Mouse (Mus musculus) CD8-positive naive resting alpha-beta T cell, adult 2 months (primary cell): Measurements from ENCODE around the gene Arnt2.

Source experiments
- DNase-seq, 2 experiments: peaks; one replicate each; pipeline ENCODE4 v3.0.0; 2022; ENCODE audit warnings: low read depth in 2 of 2, low spot score in 2 of 2

The Arnt2 gene

DNA sequence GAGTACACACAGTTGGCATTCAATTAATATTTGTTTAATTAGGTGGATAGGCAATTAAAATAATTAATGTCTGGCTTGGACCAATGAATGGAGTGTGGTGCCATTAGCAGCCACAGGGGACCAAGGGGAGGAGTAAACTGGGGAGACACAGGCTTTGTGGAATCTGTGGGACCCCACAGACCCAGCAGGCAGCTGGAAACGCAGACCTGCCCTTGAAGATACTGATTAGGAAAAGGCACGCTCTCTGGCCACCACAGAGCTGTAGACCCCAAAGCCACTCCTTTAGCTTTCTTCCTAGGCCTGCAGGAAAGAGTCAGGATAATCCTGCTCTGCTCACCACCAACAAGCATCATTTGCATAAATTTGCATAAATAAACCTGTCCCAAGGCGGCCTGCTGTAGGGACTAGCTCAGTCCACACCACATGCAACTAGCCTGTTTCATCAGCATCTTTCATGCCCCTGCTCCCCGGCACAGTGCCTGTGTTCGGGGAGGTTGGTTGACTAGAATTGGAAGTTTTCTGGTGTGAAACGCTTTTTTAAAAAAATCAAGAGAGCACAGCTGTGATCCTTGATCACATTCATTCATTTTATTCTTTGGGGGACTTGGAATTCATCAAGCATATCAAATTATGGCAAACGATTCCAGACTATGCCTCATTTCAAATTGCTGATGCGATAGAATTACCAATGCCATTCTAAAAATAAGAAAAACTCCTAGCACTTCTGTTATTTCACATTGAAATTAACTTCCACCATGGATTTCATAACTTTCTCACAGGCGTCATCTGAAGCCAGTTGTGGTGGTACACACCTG lies 8.1 kb downstream of the Arnt2 start:
- no peak for DNase-seq

GRCm38 (mm10) chr7:84397320-84397719 lies 12.7 kb downstream of the Arnt2 start:
- DNase-seq = no peak

DNA sequence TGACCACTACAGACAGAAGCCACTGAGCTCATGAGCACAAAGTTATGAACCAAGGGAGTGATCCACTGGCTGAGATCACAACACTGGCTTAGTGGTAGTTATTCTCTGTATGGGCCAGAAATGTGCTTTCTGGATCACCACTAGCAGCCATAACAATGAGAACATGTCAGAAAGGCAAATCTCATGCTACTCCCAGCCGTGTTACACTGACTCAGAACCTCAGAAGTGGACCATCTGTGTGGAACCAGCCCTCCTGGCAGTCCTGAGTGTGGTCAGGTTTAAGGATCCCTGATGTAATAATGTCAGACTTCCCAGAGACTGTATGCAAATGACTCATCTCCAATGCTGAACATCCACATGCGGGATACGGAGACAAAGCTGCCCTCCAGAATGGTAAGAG lies 13.4 kb downstream of the Arnt2 start:
- no peak for DNase-seq

DNA sequence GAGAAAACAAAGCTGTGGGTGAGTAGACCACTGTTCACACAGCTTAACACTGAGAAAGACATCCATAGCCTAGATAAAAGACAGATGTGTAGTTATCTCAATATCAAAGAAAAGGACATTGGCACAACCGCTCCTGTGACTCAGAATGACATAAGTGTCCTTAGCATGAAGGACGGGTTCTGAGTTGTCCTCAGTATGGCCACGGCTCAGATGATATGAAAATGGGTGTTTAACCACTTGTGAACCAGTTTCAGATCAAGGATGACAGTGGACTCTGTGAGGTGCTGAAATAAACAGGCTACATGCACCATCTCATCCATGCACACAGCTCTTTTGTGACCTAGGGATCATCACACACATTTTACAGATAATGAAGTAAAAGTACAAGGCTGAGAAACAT lies 22.1 kb downstream of the Arnt2 start:
- DNase-seq = no peak

- no peak for DNase-seq
Measured at GRCm38 (mm10) chr7:84386472-84386871, 23.5 kb downstream of the Arnt2 start.

DNA sequence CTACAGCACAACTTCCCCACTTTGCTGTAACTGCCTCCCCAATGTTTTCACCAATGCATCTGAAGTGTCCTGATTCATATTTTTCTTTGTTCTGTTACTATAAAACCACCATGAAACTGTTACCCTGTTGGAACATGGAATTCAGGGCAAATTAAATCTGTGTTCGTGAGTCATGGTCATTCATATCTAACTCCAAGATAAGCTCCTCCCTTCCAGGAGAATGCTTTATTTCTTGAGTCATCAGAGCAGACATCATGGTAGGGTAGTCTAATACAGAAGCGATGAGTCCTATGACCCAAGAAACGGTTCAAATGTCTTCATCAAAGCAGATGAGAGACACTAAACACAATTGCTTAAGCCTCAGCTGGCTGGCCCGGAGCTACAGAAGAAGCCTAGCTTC lies 25.2 kb downstream of the Arnt2 start:
- no peak for DNase-seq

DNA sequence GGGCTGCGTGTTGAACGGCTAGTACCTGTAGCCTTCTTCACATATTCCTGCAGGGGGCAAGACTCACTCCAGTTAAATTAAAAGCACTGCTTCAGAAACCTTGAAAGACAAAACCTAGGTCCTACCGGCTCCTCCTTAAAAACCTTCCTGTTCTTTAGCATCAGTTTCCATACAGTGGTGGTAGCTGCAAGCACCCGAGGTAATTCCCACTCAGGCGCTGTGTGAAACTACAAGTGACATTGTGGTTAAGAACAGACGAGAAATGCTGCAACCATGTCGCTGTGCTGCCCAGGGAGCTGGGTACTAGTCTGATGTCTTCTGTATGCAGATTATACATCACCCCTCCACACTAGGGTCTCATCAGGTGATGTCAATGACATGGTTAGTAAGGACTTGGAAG lies 25.9 kb downstream of the Arnt2 start:
- no peak for DNase-seq

DNA sequence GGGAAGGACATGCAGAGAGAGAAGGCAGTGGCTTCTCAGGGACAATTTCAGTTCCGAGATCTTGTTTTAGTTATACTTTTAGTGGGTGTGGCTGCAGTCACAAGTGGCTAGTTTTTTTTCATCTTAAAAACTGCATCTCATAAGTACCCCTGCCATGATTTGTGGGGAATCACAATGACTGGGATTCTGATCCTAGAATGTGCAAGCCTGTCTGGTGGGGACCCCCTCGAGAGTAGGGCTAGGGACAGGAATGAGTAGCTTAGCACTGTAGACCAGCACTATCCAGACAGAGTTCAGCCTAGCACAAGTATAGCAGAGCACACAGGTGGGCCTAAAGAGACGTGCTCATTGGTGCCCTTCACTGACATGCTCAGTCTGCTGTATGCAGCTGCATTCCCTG lies 27.6 kb downstream of the Arnt2 start:
- no peak for DNase-seq

- DNase-seq = no peak
Measured at GRCm38 (mm10) chr7:84380810-84381209, 29.2 kb downstream of the Arnt2 start.

- DNase-seq = no peak
Measured at GRCm38 (mm10) chr7:84377330-84377729, 32.6 kb downstream of the Arnt2 start.

DNA sequence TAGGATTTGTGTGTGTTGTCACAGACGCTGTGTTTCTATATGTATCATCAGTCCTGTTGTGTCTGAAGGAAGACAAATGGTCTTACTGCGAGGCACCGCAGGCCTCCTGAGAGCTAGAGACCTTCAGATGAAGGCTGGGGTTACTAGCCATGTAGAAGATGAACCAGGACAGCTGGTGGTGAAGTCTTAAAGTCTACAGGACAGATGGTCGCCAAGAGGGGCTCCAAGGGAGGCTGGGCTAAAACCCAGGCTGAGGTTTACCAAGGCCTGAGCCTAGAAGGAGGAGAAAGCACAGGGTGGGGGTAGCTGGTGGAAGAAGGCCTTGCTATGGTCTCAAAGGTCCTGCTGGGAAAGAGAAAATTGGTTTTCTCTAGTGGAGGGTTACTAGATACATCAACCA lies 36.3 kb downstream of the Arnt2 start:
- DNase-seq = no peak

DNA sequence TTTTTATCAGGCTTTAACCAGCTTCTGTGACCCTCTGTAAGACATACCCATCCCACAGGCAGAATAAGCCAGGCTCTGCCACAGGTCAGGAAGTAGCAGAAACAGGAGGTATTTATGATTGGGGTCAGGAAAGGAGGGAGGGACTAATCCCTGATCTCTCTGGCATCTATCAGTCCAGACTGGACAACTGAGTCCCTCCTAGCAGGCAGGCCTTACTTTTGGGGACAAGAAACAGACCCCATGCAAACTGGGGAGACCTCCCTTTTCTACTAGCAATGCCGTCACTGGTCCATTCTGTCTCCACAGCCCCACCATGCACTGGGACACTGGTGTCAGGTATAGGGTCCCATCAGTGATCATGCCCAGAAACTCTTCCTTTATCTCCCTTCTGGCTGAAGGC lies 37.1 kb downstream of the Arnt2 start:
- DNase-seq = no peak

DNA sequence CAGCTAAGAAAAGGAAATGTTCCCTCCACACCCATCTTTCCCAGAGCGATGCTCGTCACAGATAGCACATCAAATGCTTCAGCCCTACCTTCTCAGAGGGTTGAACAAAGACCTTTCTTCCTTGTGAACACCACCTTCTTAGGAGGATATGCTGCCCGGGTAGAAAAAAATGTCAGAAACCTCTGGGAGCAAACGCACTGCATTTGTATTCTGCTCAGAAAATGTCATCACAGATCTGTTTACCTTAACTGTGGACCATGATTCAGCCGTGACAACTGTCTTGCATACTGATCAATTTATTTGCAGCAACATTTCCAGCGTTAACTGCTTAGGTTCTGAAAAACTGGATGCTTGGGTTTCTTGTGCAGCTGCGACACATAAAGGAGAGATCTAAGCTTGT lies 37.7 kb downstream of the Arnt2 start:
- DNase-seq = no peak

GRCm38 (mm10) chr7:84370911-84371592 lies 38.9 kb downstream of the Arnt2 start:
- no peak for DNase-seq

DNA sequence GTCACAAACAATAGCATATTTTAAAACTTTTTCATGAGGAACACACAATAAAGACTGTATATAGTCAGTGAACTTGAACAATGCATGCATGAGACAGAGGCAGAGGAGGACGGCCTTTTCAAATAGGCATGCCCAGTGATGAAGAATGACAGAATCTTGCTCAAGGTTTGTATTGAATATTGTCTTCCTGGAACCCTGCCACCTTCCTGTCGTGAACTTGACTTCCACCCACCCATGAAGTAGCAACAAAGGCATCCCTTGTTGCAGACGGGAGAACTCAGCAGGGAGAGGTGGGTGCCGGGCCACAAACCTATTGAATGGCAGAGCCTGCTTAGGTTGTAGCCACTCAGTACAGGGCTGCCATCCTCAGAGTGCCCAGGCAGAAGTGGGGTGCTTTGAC lies 43.7 kb downstream of the Arnt2 start:
- DNase-seq = no peak

DNA sequence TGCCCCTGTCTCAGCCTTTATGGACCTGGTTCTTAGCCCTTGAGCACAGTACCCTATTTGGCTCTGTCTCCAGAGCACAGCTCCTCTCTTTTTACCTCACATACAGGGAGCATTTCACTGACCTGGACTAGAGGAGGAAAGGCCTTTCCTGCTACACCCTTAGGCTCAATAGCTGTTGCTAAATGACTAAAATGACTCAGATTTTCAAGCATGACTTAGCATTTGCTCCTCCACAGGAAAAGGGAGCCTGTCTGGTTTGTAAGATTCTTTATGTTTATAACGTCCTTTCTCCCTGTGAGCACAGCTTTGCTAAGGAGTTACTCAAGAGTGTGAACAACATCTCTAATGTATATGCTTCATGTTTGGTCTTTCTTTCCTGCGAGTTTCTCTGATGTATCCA lies 47.3 kb downstream of the Arnt2 start:
- DNase-seq = no peak

DNA sequence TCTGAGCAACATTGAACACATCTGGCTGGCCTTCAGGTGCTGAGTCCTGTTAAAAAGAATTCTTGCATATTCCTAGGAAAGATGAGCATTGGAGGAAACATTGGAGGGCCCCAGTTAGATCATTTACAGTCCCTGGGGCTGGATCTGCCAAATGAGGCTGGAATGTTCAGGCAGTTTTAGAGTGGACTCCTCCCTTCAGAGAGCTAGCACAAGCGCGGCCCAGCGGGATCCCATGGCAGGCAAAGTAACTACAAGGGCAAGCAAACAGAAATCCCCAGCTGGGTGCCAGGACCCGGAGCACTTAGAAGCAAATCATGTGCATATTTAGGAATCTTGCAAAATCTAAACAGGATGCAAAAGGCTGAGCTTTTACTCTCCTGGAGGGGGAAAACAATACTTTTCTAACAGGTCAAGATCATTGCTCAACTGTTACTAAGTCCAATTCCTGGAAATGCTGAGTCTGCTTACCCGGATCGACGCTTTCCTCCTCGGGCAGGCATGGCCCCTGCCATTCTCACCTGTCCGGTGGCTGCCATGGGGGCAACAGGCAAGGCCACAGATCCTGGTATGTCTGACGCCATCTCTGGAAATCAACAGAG lies 48.8 kb downstream of the Arnt2 start:
- DNase-seq = no peak

GRCm38 (mm10) chr7:84358426-84358825 lies 51.5 kb downstream of the Arnt2 start:
- no peak for DNase-seq

DNA sequence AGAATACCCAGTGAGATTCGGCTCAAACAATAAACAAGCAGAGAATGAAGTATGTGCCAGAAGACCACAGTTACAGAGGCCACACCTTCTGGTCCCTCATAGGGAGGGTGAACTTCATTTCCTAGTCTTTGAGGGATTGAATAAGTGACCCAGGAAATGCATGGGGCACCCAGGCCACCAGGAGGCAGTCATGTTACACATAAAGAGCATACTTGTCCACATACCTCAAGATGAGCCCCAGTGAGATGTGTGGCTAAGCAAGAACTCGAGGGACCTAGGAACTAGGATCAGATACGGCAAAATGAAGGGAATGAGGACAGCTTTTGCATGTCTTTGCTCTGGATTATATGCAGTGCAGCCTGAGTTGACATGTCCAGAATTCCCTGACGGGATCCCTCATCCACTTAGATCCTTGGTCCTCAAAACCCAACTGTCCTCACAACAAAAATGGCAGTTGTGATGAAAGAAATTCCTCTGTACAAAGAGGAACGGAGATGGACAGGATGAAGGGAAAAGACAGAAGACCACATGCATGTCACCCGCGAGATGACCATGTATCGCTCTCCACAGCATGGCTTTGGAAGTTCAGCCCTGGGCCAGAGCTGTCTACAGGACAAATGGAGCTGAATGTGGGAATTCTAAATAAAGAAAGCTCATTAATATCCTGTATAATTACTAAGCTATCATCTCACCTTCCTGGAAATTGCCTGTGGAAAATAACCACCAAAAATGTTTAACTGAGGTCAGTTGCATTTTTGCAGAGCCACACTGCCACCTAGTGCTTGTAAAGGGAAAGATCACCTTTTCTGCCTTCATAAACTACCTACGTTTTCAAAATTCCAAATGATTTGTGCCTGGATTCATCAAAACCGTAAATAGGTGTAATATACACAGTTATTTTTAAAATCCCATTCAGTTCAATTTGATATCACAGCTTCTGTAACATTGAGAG lies 54.1 kb downstream of the Arnt2 start:
- no peak for DNase-seq

- DNase-seq = no peak
Measured at GRCm38 (mm10) chr7:84354890-84355289, 55.1 kb downstream of the Arnt2 start.

DNA sequence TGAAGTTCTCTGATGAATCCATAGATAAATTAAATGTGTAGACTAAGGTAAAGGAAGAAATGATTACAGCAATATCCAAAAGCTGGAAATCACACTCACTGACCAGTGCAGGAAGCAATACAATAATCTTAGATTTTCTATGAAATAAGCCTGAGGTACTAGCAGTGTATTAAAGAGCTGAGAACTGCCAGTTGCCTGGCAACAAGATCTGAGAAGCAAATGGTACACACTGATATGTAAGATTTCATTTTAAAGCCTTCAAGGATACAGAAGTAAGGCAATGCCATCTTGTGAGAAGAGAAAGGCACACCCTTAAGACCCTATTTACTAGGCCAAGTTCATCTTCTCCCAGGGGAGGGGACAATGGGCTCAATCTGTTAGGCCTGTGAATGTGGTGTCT lies 59.4 kb downstream of the Arnt2 start:
- no peak for DNase-seq
